Mouse (Mus musculus): Measurements from ENCODE around the gene Cyp2j6. TPM values are rescaled to one million over a fixed set of nuclear protein-coding genes. Genes with fewer than 3 reads are reported as not detected.
"Not testable (repeated sequence)": the region's sequence is repeated elsewhere in the genome, so short reads cannot be mapped to it uniquely, and the experiment has no call there.

Gene Cyp2j6
- 1 to 10 TPM; 3.0 to 3.9 TPM for total RNA-seq (2021)

DNA sequence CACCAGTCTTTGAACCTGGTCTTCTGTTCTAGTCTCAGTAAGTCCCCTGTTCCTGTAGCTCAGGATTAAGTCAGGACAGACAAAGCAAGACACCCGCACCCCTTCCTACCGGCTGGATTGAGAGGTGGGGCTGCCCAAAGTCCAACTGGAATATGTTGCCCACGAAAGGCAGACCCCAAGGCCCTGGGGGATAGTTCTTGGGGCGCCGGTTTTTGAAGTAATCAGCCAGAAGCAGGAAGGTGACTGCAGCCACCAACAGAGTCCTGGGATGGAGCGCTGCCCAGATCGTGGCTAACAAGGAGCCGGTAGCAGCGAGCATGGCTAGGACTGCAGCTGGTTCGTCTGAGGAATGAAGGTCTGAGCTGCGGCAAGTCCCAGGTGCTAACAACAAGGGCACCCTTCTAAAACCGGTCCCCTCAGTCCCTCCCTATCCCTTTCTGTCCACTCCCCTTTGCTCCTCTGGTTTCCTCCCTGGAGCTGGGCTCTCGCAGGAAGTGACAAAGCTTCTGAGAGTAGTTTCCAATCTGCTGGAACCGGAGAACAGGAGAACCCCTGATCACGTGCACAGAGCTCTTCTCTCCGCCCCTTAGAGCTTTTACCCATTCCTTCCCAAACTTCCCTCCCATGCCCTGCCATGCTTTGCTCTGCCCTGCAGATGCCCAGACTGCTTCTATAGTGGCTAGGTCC, at the start of gene Cyp2j6:
Gene Cyp2j6, minus strand, starts transcription at position 529 of the 687 bp plus-strand sequence.
- intact Hi-C loops (cut with DNase I): loop anchor here (5.0 kb wide), 1 partner anchor 39 kb away; the partner anchor contains the start of gene Cyp2j9
- DNase-seq: peak; percentile 38 to 51

DNA sequence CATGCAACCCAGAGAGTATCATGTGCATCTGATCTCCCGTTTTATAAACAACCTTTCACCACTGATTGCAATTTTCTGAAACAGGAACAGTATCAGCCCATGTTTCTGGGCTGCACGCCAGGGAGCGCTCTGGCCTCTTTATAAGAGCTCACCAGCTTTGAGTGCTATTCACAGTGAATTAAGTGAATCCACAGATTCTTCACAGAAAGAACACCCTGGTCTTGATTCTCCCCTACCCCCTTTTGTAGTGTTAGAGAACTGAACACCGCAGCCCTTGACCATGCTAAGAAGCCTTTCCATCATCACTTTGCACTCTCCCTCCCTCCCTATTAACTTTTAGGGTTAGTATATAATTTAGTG, 38.3 kb upstream of the Cyp2j6 start:
- intact Hi-C loops (cut with DNase I): loop anchor here (5.0 kb wide), 2 partner anchors 39 to 91 kb away; partner anchors contain the start of gene Cyp2j6

DNA sequence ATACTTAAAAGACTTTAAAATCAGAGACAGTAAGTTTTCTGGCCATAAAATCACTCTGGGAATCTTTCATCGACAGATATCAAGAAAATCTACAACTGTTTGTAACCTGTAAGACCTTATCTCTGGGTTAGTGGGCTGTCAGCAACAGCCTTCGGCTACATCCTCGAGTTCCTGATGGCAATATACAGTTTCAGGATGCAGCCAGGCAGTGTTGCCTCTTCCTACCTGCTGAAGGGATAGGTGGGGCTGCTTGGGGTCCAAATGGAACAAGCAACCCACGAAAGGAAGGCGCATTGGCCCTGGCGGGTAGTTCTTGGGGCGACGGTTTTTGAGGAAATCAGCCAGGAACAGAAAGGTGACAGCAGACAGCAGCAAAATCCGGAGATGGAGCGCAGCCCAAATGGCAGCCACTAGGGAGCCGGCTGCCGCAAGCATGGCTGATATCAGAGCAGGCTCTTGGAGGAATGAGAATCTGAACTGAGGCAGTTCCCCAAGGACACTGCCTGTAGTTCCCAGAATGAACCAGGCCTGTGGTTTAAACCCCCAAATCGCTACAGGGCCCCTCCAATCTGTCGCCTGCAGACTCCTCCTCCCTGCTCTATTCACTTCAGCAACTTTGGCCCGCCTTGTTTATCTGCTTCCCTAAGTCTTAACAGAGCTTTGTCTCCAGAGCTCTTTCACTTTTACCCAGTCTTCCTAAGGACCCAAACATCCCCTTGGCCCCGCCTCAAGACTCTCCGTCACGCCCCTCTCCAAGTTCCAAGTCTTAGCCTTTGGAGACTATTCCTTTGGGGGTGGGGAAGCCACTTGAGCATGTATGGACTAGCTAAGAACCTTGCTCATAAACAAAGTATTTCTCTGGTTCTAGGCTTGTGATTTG, 37.7 kb upstream of the Cyp2j6 start, which contains the start of gene Cyp2j9:
Gene Cyp2j9, minus strand, starts transcription at position 668 of the 880 bp plus-strand sequence.
- DNase-seq: peak; percentile 76 to 79
- intact Hi-C loops (cut with DNase I): loop anchor here (5.0 kb wide), 2 partner anchors 39 to 91 kb away; partner anchors contain the start of gene Cyp2j6

More for the DNA sequence above, 38.3 kb upstream of the Cyp2j6 start:
- DNase-seq: peak in 1 of 2 experiments; percentile 70

DNA sequence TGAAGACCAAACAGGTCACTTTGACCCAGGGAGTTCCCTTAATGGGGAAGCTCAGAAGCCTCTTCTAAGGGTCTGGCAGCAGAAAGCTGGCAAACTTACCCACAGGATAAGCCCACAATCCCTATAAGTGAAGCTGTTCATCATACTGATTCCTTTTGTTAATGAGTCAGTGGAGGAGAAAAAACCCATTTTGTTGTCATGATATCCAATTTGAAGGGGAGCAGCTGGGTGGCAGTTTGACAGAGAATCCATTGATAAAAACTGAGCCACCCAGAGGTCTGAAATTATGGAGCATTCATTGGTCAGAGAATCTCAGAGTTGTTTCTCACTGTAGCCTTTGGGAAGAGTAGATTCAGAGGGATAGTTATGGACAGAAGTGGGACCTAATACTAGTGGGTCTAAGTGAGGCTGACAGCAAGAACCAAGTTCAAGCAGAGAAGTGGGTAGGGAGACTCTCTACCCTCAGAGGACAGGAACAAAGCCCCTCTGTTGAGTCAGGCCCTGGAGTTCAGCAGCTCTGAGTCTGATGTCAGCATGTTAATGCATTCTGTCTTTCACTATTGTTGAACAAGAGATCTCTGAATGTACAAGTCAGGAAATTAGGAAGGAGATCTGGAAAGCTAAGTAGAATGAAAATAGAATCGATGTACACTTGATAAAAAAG, 28.1 kb upstream of the Cyp2j6 start:
- intact Hi-C loops (cut with DNase I): no loop called here
- DNase-seq: no peak

DNA sequence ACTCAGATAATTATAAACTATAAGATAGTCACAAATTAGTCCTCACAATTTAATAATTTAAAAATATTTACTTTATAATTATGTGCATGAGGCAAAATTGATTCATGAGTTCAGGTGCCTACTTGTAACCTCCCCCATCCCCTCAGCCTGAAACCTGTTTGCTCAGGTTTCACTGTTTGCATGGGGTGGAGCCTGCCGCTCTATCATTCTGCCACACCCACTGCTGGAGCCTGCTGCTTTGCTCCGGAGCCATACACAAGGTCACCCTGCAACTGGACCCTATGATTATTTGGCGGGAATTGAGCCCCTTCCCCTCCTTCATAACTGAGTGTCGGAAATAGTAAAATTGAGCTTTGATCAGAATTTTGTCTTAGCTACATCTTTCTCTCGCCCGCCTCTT, 26.9 kb upstream of the Cyp2j6 start:
- intact Hi-C loops (cut with DNase I): not testable (repeated sequence)

DNA sequence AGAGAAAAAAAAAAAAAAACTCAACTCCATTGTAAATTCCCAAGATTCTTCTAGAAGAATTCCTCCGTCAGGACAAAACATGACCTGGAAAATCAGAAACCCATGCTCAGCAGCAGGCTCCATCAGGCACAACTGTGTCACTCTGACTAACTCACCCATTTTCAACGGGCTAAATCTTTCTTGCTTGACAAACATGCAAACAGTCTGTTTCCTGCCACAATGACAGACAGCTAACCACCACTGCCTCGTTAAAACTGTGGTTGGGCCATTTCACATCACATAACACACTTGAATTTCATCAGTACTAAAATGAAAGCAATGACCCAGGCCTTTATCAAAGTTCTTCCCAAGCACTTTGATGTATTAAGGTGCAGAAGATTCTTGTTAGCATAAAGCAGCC, 16.0 kb upstream of the Cyp2j6 start:
- intact Hi-C loops (cut with DNase I): no loop called here
- no peak for DNase-seq

More for the DNA sequence above, 26.9 kb upstream of the Cyp2j6 start:
- not testable (repeated sequence) for DNase-seq

DNA sequence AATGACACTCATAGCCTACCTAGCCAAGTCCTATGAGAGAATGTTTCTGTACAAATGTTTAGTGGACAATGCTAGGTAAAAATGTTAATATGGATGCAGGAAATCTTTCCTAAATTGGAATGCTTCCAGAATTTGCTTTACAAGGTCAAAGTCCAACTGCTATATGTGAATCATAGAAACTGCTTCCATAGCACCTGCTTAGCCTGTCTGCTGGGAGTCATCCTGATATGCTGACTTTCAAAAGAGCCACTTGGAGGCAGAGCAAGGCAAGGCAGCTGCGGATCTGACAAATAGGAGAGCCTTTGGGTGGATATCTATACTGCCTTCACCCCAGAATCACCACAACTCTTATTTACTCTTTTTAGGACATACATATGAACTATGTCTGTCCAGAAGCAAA, 14.5 kb upstream of the Cyp2j6 start:
- no peak for DNase-seq
- intact Hi-C loops (cut with DNase I): no loop called here

DNA sequence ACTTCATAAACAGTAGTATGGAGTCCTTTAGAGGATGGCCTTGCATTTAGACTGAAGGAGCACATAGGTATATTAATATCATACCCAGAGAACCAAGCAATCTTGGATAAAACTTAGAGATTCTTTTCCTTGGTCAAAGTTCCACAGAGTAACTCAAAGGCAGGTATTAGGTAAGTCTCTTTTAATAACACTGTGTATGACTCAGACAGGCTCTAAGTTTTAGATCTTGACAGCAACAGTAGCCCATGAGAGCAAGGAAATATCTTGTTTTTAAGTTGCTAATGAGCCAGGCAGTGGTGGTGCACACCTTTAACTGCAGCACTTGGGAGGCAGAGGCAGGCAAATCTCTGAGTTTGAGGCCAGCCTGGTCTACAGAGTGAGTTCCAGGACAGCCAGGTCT, 12.3 kb upstream of the Cyp2j6 start:
- DNase-seq: no peak
- intact Hi-C loops (cut with DNase I): no loop called here

DNA sequence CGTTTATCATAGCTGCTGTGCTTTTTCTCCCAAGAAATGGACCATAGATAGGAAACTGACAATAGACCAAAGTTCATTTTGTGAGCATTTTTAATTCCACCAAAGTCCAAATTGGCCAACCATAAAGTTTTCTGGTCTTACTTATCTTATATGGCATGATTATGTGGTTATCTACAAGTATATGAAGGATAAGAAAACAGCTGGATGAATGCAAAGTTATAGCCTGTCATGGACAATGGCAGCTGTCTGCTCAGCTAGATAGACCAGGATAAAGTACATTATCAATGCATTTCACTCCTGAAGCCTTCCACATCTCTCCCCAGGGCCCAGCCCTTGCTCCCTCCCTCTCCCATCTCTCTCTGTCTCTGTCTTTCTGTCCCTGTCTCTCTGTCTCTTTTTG, 7.0 kb upstream of the Cyp2j6 start:
- intact Hi-C loops (cut with DNase I): no loop called here
- no peak for DNase-seq

DNA sequence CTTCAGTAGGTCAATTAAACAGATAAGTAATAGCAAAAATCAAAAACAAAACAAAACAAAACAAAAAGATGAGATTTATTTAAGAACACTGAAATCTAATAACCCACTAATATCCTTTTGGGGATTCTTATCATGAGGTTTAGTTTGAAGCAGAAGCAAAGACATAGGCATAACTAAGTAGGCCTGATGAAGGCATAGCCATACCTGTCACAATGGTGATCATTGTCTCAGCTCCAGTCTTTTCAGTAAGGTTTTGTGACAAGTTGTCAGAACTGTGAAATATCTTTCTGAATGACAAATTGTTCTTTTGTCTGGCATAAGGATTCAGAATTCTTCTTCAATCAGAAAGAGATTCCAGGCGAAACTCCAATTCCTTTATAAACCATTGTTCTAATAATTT, 6.3 kb upstream of the Cyp2j6 start:
- intact Hi-C loops (cut with DNase I): no loop called here
- no peak for DNase-seq

DNA sequence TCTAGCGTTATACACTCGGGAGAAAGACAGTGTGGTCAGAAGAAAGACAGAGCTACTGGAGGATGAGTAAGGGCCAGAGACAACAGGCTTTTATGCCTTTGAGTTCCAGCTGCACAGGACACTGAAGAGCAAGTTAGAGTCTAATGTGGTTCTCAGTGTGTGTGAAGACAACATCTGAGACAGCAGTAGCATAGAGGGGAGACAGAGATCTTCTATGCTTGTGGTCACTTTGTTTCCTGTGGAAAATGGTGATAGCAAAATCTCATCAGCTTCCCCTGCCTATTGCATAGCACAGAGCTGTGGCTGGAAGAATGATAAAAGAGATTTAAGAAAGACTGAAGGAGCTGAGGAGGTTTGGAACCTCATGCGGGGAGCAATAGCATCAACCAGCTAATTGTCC, 1.8 kb downstream of the Cyp2j6 start:
- intact Hi-C loops (cut with DNase I): loop anchor here (5.0 kb wide), 1 partner anchor 41 kb away; the partner anchor contains the start of gene Cyp2j9
- DNase-seq: no peak

DNA sequence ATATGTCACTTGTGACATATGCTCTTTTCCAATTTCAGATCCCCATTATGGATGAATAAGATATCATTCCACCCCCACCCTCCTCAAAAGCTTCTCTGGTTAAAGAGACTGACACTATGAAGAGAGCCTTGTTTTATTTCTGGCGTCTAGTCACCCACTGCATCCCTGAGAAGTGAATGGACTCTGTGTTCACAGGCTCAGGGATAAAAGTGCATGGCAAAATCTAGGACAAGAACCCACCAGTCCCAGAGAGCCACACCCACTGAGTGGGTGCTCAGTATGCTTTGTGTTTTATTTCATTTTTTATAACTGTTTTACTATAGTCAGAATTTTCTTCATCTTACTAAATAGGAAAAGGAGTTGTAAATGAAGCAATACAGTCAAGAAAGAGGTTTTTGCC, 7.5 kb downstream of the Cyp2j6 start:
- no peak for DNase-seq

DNA sequence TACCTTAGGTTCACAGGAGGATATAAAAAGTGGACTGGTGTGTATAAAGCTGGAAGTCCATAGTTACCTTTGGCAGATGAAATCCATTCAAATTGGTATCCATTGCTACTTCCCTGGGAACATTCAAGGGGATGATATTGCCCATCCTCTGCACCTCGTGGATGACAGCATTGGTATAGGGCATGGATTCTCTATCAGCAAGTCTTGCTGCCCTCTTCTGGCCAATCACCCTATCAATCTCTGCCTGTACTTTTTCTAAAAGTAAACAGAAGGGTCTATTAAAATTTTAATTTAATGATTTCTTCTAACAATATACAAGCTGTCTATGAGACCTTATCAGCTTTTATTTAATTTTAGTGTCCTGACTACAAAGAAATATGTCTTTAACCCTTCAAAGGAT, 27.7 kb downstream of the Cyp2j6 start:
- intact Hi-C loops (cut with DNase I): loop anchor here (2.0 kb wide), 1 partner anchor 251 kb away; no protein-coding TSS in a partner anchor
- DNase-seq: peak in 1 of 2 experiments; percentile 2

More for the DNA sequence above, 7.5 kb downstream of the Cyp2j6 start:
- intact Hi-C loops (cut with DNase I): no loop called here

DNA sequence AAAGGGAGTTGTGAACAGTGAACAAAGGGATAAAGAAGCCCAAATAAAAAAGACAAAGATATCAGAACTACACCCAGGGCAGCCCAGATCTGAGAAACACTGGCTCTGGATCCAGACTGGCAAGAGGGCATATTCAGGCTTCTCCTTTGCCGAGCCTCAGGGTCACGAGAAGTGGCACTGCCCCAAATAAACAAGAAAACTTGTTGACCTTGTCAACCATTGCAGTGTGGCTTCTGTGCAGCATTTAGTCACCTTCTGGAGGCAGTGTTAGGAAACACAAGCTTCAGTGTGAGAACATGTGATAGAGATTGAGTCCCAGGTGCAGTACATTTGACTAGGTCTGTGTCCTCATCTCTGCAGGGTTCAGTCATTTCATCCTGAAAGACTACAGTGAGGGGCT, 31.2 kb downstream of the Cyp2j6 start:
- intact Hi-C loops (cut with DNase I): no loop called here
- DNase-seq: peak in 1 of 2 experiments; percentile 7

DNA sequence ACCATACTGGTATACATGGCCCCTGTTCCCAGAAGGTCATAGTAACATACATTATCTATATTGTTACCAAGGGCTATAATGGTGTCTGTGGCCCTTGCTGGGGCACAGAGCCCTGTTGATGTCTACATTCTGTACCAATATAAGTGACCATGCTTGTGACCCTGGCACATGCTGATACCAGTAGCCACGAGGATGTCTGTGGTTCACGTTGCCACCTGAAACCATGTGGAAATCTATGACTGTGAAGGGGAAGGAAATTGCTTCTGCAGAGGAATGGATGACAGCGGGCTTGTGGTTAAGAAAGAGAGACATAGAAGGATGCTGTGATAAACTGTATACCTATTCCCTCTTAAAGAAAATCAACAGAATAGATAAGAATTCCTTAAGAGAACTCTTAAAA, 43.4 kb downstream of the Cyp2j6 start:
- intact Hi-C loops (cut with DNase I): no loop called here
- DNase-seq: no peak

DNA sequence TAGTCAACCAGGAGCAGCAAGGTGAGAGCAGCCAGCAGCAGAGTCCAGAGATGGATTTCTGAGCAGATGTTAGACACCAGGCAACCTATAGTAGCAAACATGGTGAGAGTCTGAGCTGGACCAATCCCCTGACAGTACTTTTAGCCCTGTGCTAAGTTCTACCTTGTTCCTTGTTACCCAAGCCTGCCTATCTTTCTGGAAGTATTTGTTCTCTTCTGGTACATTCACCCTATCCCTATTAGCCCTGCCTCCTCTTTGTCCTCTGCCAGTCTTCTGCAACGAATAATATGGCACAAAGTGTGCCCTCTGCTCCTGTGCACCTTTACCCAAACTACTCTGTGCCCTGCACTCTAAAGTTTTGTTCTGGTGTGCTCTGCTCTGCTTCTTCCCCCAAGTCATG, 46.2 kb downstream of the Cyp2j6 start, which contains the start of gene Cyp2j8:
Gene Cyp2j8, minus strand, starts transcription at position 101 of the 400 bp plus-strand sequence.
- intact Hi-C loops (cut with DNase I): no loop called here
- DNase-seq: no peak

Other genes starting within 250 kb of the Cyp2j6 start
- gene Cyp2j11, start 205.0 kb downstream of the Cyp2j6 start, total RNA-seq (2021): not detected
- not detected for gene Cyp2j8, start 46.3 kb downstream of the Cyp2j6 start, total RNA-seq (2021)
- gene Cyp2j9, start 37.9 kb upstream of the Cyp2j6 start, total RNA-seq (2021): 1 to 10 TPM; 1.1 to 2.0 TPM
- not detected for gene Cyp2j5, start 110.5 kb upstream of the Cyp2j6 start, total RNA-seq (2021)
- gene Gm12695, start 231.5 kb upstream of the Cyp2j6 start, total RNA-seq (2021): not detected